Mouse (Mus musculus): Measurements from ENCODE around the gene Rnf224. TPM values are rescaled to one million over a fixed set of nuclear protein-coding genes. Genes with fewer than 3 reads are reported as not detected.

Rnf224 gene
- polyA plus RNA-seq, 1 experiment: not detected

DNA sequence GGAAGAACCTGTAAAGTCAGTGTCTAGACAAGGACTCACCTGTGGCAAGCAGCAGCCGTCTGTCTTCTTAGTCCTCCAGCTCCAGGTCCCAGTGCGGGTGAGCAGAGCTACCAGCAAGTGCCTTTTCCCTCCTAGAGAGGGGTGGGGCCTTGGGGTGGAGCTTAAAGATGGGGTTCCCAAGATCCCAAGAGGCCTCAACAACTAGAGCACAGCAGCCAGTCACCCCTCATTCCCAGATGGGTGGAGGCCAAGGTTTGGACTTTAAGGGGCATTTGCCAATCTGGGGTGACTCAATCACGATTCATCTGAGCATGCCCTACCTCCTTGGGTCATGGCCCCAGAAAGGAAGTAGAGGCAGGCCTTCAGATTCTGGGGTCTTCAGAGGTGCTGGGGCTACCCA is 3.2 kb upstream of the Rnf224 start:
- no peak for TF ChIP-seq POLR2A (IDR thresholded peaks at IDR 0.05; ENCODE audit: borderline replicate concordance, low read depth, low read length)
- 0 out of 2 replicates have a peak, but pooled peaks have one; percentile 12 for TF ChIP-seq CTCF (IDR thresholded peaks at IDR 0.05; ENCODE audit: low read depth, low read length)
- Histone ChIP-seq H3K27ac (ENCODE audit: insufficient read depth, low read depth, low read length) (no peak overlapping the region), H3K4me1 (ENCODE audit: control insufficient read depth, insufficient read depth, low read length) (peaks cover 13% of the 10 kb centered on the region; the same call in 1 of the 2 replicates), H3K4me3 (ENCODE audit: insufficient read depth, low read length) (no peak overlapping the region)

DNA sequence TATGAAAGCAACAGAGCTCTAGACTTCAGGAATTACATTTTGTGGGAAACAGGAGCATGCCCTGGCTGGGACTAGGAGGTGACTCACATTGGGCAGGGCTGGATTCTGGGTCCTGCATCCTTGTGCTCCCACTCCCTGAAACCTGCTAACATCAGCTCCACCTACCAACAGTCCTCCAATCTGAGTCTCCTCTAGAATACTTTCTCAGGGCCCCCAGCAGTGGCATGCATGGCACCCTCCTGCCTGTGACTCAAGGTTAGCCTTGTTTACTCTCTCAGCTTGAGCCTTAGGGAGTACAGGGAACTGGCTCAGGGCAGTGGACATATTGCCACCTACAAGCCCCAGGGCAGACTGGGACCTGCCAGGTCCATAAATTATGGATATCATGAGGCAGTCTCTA is 1.5 kb upstream of the Rnf224 start:
- no peak for TF ChIP-seq POLR2A (IDR thresholded peaks at IDR 0.05; ENCODE audit: borderline replicate concordance, low read depth, low read length)
- no peak for TF ChIP-seq CTCF (IDR thresholded peaks at IDR 0.05; ENCODE audit: low read depth, low read length)
- Histone ChIP-seq H3K4me3 (ENCODE audit: insufficient read depth, low read length) (no peak overlapping the region), H3K4me1 (ENCODE audit: control insufficient read depth, insufficient read depth, low read length) (peaks cover 13% of the 10 kb centered on the region; the same call in 1 of the 2 replicates), H3K27ac (ENCODE audit: insufficient read depth, low read depth, low read length) (no peak overlapping the region)

DNA sequence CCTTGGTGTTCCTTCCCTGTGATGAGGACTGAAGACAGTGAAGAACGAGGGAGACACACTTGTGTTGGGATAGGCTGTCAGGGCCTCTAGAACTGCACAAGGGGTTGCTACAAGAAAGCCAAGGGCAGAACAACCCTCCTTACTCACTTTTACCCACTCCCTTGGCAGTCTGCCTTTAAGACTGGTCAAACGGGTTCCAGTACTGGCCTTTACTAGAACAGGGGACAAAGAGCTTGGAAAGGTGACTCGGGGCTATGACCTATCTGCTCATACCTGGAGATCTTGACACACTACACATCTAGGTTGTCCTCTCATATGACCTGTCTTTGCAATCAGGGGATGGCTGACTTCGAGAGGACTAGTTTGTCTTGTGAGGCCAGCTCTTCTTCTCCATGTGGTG is 935 bp upstream of the Rnf224 start:
- no peak overlapping the region for H3K27ac ChIP-seq (ENCODE audit: insufficient read depth, low read depth, low read length)
- no peak for TF ChIP-seq POLR2A (IDR thresholded peaks at IDR 0.05; ENCODE audit: borderline replicate concordance, low read depth, low read length)
- no peak for TF ChIP-seq CTCF (IDR thresholded peaks at IDR 0.05; ENCODE audit: low read depth, low read length)
- peaks cover 13% of the 10 kb centered on the region; the same call in 1 of the 2 replicates for H3K4me1 ChIP-seq (ENCODE audit: control insufficient read depth, insufficient read depth, low read length)
- no peak overlapping the region for H3K4me3 ChIP-seq (ENCODE audit: insufficient read depth, low read length)

DNA sequence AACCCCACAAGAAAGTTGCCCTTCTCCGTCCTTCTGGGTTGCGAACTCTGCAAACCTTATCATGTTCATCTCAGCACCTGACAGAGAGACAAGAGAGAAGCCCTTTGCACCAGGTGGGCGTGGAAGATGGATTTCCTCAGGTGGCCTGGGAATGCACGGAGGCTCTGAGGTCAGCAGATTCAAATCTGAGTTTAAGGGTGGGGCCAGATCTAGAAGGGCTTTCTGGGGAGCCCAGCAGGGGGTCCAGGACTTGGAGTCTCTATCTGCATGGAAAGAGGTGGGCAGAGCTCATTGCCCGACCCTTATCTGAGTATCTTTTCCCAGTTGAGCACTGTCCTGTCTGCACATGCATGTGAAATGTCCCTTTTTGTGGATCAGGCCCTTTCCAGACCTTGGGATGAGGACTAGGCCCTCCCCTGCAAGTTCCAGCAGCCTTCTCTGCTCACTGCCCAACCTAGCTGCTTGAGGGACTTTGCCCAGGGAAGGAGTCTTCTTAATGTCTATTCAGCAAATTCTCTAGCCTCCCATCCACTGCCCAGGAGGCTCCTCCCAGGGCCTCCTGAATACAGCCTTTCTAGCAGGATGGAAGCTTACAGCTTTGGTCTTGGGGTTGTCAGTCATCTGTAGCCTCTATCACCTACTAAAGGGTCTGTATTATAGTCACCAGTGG is 1.9 kb downstream of the Rnf224 start:
- TF ChIP-seq POLR2A (IDR thresholded peaks at IDR 0.05; ENCODE audit: borderline replicate concordance, low read depth, low read length) (no peak), CTCF (IDR thresholded peaks at IDR 0.05; ENCODE audit: low read depth, low read length) (no peak)
- no peak overlapping the region for H3K27ac ChIP-seq (ENCODE audit: insufficient read depth, low read depth, low read length)
- no peaks in the 10 kb centered on the region for H3K4me1 ChIP-seq (ENCODE audit: control insufficient read depth, insufficient read depth, low read length)
- no peak overlapping the region for H3K4me3 ChIP-seq (ENCODE audit: insufficient read depth, low read length)

DNA sequence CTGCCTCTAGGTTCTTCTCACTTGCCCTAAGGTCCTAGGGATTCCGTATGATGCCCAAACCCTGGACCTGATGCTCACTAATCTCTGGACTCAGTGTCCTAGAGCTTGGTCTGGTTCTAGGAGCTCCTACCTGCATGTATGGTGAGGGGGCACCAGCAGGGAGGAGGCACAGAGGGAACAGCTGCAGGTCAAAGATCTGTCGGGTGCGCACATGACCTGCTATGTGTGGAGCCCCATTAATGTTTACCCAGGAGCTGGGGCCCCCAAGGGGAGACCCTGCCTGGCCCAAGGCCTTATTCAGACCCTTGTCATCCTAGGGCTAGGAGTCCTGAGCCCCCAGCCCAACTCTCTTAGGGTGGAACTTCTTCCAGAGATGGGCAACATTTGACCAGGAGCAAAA is 2.5 kb downstream of the Rnf224 start, which contains the start of gene Slc34a3:
Gene Slc34a3, minus strand, starts transcription at position 315 of the 400 bp plus-strand sequence.
- H3K4me1 ChIP-seq (ENCODE audit: control insufficient read depth, insufficient read depth, low read length): no peaks in the 10 kb centered on the region
- TF ChIP-seq POLR2A (IDR thresholded peaks at IDR 0.05; ENCODE audit: borderline replicate concordance, low read depth, low read length) (no peak), CTCF (IDR thresholded peaks at IDR 0.05; ENCODE audit: low read depth, low read length) (no peak)
- H3K4me3 ChIP-seq (ENCODE audit: insufficient read depth, low read length): no peak within 1 kb of the TSS

DNA sequence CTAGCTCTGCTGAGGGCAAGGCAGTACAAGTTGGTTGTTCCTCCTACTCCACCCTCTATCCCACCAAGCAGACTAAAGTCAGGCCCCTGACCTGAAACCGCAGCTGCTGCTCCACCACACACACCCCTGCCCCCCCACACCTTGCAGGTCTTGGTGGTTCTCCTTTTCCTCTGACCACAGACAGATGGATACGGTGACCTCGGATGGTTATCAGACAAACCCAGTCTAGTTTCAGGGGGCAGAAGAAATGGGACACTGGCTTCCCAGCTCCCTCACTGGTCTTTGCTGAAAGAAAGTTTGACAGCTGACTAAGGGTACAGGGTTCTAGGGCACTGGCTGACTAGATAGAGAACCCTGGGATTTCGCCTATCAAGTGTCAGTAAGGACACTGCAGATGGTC is 3.2 kb downstream of the Rnf224 start:
- Histone ChIP-seq H3K4me1 (ENCODE audit: control insufficient read depth, insufficient read depth, low read length) (peaks cover 3% of the 10 kb centered on the region), H3K27ac (ENCODE audit: insufficient read depth, low read depth, low read length) (no peak overlapping the region), H3K4me3 (ENCODE audit: insufficient read depth, low read length) (no peak overlapping the region)
- no peak for TF ChIP-seq POLR2A (IDR thresholded peaks at IDR 0.05; ENCODE audit: borderline replicate concordance, low read depth, low read length)
- TF ChIP-seq CTCF (IDR thresholded peaks at IDR 0.05; ENCODE audit: low read depth, low read length): no peak

More for the DNA sequence above, 2.5 kb downstream of the Rnf224 start, which contains the start of gene Slc34a3:
- no peak within 1 kb of the TSS for H3K27ac ChIP-seq (ENCODE audit: insufficient read depth, low read depth, low read length)

DNA sequence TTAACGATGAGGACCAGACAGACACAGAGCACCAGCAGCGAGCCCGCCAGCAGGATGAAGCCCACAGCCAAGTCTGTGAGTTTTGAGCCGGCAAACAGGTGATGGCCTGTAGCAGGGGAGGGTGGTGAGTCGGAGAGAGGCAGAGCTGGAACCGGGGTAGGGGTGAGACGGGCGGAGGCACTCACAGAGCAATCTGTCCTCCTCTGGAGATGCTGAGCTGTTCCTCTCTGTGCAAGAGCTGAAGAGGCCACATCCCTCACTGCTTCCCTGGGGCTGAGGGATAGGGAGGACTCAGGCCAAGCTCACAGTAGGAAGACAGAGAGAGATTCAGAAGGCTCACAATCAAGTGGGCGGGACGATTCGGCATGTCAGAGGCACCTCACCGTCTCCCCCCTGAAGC is 5.5 kb downstream of the Rnf224 start:
- TF ChIP-seq CTCF (IDR thresholded peaks at IDR 0.05; ENCODE audit: low read depth, low read length) (no peak), POLR2A (IDR thresholded peaks at IDR 0.05; ENCODE audit: borderline replicate concordance, low read depth, low read length) (no peak)
- Histone ChIP-seq H3K4me1 (ENCODE audit: control insufficient read depth, insufficient read depth, low read length) (peaks cover 3% of the 10 kb centered on the region), H3K27ac (ENCODE audit: insufficient read depth, low read depth, low read length) (no peak overlapping the region), H3K4me3 (ENCODE audit: insufficient read depth, low read length) (no peak overlapping the region)

DNA sequence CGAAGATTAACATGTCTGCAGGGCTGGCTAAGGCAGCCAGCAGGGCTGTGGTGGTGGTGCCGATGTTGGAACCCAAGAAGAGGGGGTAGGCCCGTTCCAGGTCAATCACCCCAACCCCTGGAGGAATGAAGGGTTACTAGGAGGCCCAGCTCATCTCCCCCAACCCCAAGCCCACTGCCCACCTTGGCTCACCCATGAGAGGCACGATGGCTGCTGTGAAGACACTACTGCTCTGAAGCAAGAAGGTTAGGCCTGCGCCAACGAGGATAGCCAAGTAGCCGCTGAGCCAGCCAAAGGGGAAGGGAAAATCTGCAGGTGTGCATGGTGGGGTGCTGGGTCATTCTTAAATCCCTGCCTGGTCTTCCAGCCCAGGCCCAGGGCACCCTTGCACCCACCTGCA is 6.0 kb downstream of the Rnf224 start:
- TF ChIP-seq CTCF (IDR thresholded peaks at IDR 0.05; ENCODE audit: low read depth, low read length) (no peak), POLR2A (IDR thresholded peaks at IDR 0.05; ENCODE audit: borderline replicate concordance, low read depth, low read length) (no peak)
- Histone ChIP-seq H3K4me1 (ENCODE audit: control insufficient read depth, insufficient read depth, low read length) (peaks cover 7% of the 10 kb centered on the region), H3K4me3 (ENCODE audit: insufficient read depth, low read length) (no peak overlapping the region), H3K27ac (ENCODE audit: insufficient read depth, low read depth, low read length) (no peak overlapping the region)

DNA sequence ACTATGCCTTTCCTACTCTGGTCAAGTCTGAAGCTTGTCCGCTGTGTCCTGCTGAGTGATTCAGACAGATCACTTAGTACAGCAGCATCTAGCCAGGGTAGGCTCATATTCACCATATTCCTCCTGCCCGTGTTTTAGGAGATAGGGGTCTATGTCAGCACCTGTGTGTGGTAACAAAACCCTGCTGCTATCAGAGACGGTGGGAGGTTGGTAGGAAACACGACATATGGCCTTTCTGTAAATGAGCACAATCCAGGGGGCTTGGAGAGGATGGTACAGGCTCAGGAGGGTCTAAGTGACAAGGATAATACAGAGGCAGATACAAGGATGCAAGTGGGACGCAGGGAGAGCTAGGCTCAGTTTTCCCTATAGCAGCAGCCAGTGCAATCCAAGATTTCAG is 7.0 kb downstream of the Rnf224 start:
- H3K4me1 ChIP-seq (ENCODE audit: control insufficient read depth, insufficient read depth, low read length): peaks cover 9% of the 10 kb centered on the region
- no peak overlapping the region for H3K4me3 ChIP-seq (ENCODE audit: insufficient read depth, low read length)
- TF ChIP-seq POLR2A (IDR thresholded peaks at IDR 0.05; ENCODE audit: borderline replicate concordance, low read depth, low read length): no peak
- no peak for TF ChIP-seq CTCF (IDR thresholded peaks at IDR 0.05; ENCODE audit: low read depth, low read length)
- H3K27ac ChIP-seq (ENCODE audit: insufficient read depth, low read depth, low read length): no peak overlapping the region

DNA sequence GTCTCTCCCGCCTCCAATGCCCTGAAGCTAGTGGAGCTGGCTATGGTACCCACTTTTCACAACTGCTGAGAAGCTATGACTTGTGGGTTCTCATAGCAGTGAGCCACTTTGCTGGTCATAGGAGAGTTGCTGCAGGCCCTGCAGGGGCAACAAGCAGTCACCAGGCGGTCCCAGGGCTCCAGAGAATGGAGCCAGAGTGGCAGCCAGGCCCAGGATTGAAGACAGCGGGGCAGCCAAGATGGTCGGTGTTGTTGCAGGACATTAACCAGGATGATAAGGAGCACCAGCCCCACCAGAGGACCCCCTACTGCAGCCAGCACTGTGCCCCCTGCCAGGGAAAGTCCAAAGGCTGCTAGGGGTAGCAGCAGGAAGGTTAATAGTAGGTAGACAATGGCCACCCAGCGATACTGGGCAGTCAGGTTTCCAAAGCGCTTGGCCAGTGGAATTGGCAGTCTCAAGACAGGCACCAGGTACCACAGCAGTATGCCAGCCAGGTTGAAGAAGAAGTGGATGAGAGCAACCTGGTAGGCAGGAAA is 7.5 kb downstream of the Rnf224 start:
- H3K27ac ChIP-seq (ENCODE audit: insufficient read depth, low read depth, low read length): no peak overlapping the region
- no peak for TF ChIP-seq CTCF (IDR thresholded peaks at IDR 0.05; ENCODE audit: low read depth, low read length)
- no peak for TF ChIP-seq POLR2A (IDR thresholded peaks at IDR 0.05; ENCODE audit: borderline replicate concordance, low read depth, low read length)
- H3K4me3 ChIP-seq (ENCODE audit: insufficient read depth, low read length): no peak overlapping the region
- H3K4me1 ChIP-seq (ENCODE audit: control insufficient read depth, insufficient read depth, low read length): peaks cover 9% of the 10 kb centered on the region

Data from bone marrow macrophage, adult 2 months (primary cell).